Mouse (Mus musculus) liver, embryonic 14.5 days (tissue): Measurements from ENCODE around the gene Pde4d.

Experiments
- CTCF ChIP-seq: IDR thresholded peaks from 2 replicates; pipeline ENCODE4 v1.5.1; 2016; ENCODE audit warnings: antibody characterized with exemption, low read depth, control low read depth
- EP300 ChIP-seq: IDR thresholded peaks from 2 replicates; pipeline ENCODE4 v1.6.1; 2016; ENCODE audit warnings: antibody characterized with exemption, low read depth

DNA sequence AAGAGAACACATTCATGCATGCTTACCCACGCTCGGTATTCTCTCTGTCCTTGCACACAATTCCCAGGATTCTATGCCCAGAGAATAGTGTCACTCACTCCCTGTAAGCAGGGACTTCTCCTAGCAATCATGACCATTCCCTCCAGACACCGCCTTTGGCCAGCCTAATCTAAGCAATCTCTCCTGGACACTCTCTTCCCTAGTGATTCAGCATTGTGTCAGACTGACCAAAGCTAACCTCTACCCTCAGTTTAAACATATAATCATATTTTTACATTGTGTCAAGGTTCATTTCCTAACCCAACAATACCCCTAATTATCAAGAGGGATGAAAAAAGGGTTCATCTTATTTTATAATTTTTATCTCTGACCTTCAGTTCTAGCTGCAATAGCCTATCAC is 1193.7 kb downstream of the Pde4d start:
- no peak for TF ChIP-seq CTCF
- no peak for TF ChIP-seq EP300
